Mouse (Mus musculus) testis, adult 2 months (tissue): ENCODE data around the gene Chst5.

Experiments used
- CTCF ChIP-seq: fragments of 200-500 bp; IDR thresholded peaks from 2 replicates; pipeline ENCODE4 v1.5.1; 2012; ENCODE audit warnings: low read depth, mild to moderate bottlenecking, inconsistent platforms, low read length, moderate library complexity; ENCODE audit not compliant: control insufficient read depth, insufficient read depth, insufficient replicate concordance
- POLR2A ChIP-seq: fragments of 200-500 bp; IDR thresholded peaks from 2 replicates; pipeline ENCODE4 v1.6.1; 2012; ENCODE audit warnings: low read depth, mild to moderate bottlenecking, inconsistent platforms, low read length, moderate library complexity; ENCODE audit not compliant: control insufficient read depth

- TF ChIP-seq CTCF, result no peak
- TF ChIP-seq POLR2A, result no peak
These were observed 34.5 kb downstream of the Chst5 start for GRCm38 (mm10) chr8:111875758-111876157.
